Mouse (Mus musculus): ENCODE data around the gene Fbn1.

GRCm38 (mm10) chr2:125255886-125256285 is 251.9 kb downstream of the Fbn1 start:
- TF ChIP-seq CTCF (IDR thresholded peaks at IDR 0.05; ENCODE audit: low read depth): no peak
- TF ChIP-seq EP300 (IDR thresholded peaks at IDR 0.05; ENCODE audit: low read depth): no peak

All from liver, embryonic 14.5 days (tissue).